Mouse (Mus musculus) adrenal gland, adult 8-10 months (tissue): ENCODE results near the gene Dnajc1. TPM values are rescaled to one million over a fixed set of nuclear protein-coding genes. Genes with fewer than 3 reads are reported as not detected.
A peak's percentile ranks its signal among the peaks of the same experiment; 100 is the strongest.

Experiments used
- DNase-seq: peaks from one replicate; pipeline ENCODE4 v3.0.0; 2022
- total RNA-seq, 4 experiments: library from RNA; stranded (reverse); gene quantifications; 2 replicates each; pipeline ENCODE4 v1.2.4; 2022

The Dnajc1 gene
- 10 to 100 TPM; 35.8 to 40.4 (median 39.2) TPM for total RNA-seq

- peak; percentile 85 for DNase-seq
Observed at GRCm38 (mm10) chr2:18392331-18393021, at the start of gene Dnajc1. Gene Dnajc1, minus strand, starts transcription at chr2:18392830.

DNA sequence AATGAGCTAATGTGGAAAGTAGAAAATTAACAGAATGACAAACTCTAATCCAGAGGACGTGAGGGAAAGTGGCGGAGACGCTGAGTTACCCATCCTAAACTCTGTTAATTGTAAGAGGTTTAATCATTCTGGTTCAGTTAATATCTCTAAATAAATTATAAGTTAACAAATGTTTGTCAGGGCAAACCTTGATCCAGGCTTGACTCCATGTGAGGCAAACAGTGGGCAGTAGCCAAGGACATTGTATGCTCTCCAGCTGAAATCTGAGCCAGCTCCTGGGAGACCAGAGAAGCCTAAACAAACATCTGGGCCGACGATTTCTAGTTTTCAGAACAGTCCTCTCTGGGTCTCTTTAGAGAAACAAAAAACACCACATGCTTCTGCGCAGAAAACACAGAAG lies 49.2 kb upstream of the Dnajc1 start:
- no peak for DNase-seq

- DNase-seq = no peak
Observed at GRCm38 (mm10) chr2:18415242-18415641, 22.6 kb upstream of the Dnajc1 start.

DNA sequence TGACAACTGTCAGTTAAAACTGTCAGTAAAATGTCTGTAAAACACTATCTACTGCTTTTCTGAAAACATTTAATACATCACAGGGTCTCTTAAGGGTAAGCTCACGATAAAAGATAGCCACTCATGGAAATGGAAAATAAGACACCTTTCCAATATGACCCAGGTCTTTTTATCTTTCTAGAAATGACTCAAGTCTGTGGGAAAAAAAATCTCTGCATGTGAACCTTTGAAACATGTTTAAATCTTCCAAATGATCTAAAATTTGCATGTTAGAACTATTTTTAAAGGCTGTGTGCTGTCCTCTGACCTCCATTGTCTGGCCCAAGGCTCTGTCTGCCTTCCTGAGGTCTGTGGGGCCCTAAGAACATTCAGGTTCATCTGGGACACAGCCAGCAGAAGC lies 11.0 kb upstream of the Dnajc1 start:
- no peak for DNase-seq

- no peak for DNase-seq
Observed at GRCm38 (mm10) chr2:18401771-18402170, 9.1 kb upstream of the Dnajc1 start.

- DNase-seq = no peak
Observed at GRCm38 (mm10) chr2:18393022-18393519, 441 bp upstream of the Dnajc1 start.

DNA sequence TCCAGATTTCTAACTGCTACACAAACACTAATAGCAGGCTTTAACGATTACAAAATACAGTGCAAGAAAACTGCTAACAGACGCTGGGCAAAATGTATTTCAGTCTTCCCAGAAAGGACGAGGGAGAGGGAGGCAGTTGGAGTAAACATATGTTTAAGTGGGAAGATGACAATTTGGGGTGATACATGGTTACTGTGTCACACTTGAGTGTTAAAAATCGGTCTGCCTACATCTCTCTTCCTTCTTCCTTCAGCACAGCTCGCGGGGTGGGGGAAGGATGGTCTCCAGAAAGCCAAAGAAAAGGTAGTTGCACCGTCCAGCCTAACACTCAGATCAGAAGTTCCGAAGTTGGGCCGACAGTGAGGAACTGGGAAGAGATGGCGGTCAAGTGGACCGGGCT lies 769 bp downstream of the Dnajc1 start:
- no peak for DNase-seq

DNA sequence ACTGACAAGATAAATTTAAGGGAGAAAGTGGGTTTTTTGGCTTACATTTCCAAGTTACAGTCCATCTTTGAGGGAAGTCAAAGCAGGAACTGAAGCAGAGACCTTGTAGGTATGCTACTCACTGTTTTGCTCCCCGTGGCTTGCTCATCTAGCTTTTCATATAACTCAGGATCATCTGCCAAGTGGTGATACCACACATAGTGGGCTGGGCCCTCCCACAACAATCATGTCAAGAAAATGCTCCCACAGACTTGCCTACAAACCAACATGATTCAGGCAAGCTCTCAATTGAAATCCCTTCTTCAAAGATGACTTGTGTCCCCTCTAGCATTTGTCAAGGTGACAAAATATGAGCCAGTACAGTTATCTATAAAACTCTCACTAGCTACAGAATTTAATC lies 3.0 kb downstream of the Dnajc1 start:
- no peak for DNase-seq

DNA sequence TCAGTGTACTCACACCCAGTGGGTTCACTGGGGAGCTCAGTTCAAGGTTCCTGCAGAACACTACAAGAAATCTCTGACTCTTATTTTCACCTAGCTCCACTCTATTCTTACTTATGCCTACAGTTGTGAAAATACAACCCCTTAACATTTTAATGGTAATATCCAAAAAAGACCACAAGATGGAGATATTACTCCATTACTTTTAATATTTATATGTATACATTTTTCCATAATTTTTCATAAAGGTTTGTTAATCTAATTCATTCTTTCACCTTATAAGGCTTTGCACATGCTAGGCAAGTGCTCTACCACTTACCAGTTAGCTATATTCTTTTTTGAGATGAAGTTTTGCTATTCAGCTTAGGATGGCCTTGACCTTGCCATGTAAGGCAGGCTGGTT lies 11.0 kb downstream of the Dnajc1 start:
- DNase-seq = no peak

GRCm38 (mm10) chr2:18372400-18373182 lies 20.0 kb downstream of the Dnajc1 start:
- DNase-seq = no peak

DNA sequence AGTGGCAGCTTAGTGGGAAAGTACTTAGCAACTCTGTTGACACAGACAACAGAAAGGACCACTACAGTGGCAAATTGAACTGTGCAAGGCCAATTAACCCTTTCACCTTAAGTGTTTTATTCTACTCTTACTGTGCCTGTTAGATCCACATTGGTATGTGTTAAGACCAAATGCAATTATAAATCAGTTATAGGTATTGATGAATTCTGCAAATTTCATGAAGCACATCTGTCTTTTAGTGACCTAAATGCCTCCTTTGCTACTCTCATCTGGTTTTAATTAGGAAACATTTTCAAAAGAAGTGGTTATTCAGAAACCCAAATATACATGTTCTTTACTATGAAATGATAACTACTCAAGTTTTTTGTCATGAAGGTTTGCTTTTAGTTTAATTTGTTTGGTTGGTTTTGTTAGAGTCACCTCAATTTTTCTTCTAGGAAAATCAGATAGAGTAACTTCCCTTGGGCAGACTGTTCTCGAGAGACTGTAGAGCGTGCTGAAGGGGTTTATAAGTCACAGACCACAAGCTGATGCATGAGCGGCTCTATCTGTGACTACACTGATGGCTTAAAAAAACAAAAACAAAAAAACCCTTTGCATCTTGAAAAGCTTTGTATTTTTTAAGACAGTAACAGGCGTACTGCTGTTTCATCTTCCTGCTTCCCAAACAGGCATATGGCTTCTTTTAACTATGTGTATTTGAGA lies 21.7 kb downstream of the Dnajc1 start:
- DNase-seq = no peak

DNA sequence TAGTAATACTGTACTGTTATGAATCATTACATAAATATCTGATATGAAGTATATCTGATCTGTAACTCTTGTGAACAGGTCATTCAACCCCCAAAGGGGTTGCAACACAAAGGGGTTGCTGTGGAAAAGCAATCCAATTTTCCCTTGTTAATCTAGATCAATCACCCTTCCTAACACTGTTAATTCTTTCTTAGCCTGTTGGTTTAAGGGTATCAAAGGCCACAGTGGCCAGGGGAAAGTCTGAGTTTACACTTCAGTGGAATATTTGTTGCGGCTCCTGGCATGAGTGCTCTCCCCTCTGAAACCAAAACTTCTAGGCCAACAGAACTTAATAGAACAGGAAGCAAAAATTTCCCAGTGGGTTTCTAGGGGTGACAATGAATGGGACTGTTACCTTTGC lies 28.2 kb downstream of the Dnajc1 start:
- DNase-seq = no peak

- DNase-seq = no peak
Observed at GRCm38 (mm10) chr2:18355293-18355692, 37.3 kb downstream of the Dnajc1 start.

- DNase-seq = no peak
Observed at GRCm38 (mm10) chr2:18352620-18353019, 40.0 kb downstream of the Dnajc1 start.

- DNase-seq = no peak
Observed at GRCm38 (mm10) chr2:18343464-18343863, 49.2 kb downstream of the Dnajc1 start.

- no peak for DNase-seq
Observed at GRCm38 (mm10) chr2:18318671-18319070, 74.0 kb downstream of the Dnajc1 start.

DNA sequence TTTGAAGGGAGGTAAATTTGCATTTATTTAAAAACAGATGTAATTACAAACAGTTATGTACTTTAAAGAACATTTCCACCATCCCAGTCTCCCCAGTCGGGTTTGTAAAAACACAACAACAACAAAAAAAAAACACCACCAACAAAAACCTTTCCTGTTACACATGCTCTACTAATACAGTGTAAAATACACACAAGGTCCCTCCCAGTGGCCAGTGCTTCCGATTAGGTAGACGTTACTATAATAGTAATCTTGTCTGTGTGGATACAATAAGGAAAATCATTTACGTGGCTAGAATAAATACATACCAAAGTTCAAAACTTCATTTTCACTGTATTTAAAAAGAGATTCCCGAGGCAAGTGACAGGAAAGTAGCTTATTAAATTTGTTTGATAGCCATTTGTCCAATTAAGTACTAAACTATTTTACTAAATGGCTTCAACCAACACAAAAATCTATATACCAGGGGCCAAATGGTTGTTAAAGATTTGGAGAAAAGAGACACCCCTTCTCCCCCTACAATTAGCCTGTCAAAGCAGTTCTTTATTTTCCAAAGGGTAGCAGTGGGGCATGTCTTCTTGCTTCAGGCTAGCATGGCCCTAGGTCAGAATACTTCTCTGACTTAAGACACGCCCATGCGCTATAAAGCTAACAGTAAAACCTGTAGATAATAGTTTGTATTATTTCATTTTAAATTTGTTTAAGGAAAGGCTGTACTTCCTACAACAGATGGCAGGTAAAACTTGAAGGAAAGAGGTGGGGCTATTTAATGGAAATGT lies 74.9 kb downstream of the Dnajc1 start:
- DNase-seq = no peak

GRCm38 (mm10) chr2:18316909-18317308 lies 75.7 kb downstream of the Dnajc1 start:
- DNase-seq = no peak

GRCm38 (mm10) chr2:18310261-18311104 lies 82.1 kb downstream of the Dnajc1 start:
- DNase-seq = no peak

GRCm38 (mm10) chr2:18307440-18308305 lies 85.0 kb downstream of the Dnajc1 start:
- DNase-seq = no peak
